Comparison of ENCODE assay signal across 19 mouse cellular contexts in the genomic region with DNA sequence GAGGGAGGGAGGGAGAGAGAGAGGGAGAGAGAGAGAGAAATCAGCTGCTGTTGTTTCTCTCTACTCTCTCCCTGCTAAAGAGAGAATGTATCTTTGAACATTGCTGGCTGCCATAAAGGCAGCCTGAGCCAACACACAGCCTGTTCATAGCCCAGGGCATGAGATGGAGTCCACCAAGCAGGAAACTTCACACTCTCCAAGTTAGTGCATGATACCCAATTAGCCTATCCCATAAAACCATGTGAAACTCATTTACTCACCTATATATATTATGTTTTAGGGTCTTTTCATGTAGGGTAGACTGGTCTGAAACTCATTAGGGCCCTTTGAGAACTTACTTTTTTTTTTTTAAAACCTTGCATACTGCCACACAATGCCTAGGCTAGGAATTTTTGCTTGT.
"Had no signal": no experiment of that assay in that cellular context is flagged by ENCODE, and none has a peak within 500 bp of the region (broad histone marks: within the 10 kb centered on the region; RNA-seq: fewer than 3 reads in every experiment).

No protein-coding gene starts in this region.

- H3K36me3 ChIP-seq: liver, embryonic 12.5 days; lung, embryonic 15.5 days; midbrain, embryonic 10.5 days; midbrain, embryonic 12.5 days; neural tube, embryonic 13.5 days; neural tube, embryonic 15.5 days; stomach, embryonic 15.5 days had no signal

- H3K27me3 ChIP-seq: liver, embryonic 12.5 days; lung, embryonic 15.5 days; midbrain, embryonic 12.5 days; neural tube, embryonic 13.5 days; neural tube, embryonic 15.5 days; stomach, embryonic 15.5 days had no signal

- H3K4me1 ChIP-seq: liver, embryonic 12.5 days; lung, embryonic 15.5 days; stomach, embryonic 15.5 days had no signal

- H3K4me2 ChIP-seq: liver, embryonic 12.5 days; lung, embryonic 15.5 days; midbrain, embryonic 12.5 days; neural tube, embryonic 13.5 days; neural tube, embryonic 15.5 days; stomach, embryonic 15.5 days had no signal

- ATAC-seq: liver, embryonic 12.5 days; midbrain, embryonic 16.5 days had no signal

- H3K27ac ChIP-seq: liver, embryonic 12.5 days; liver, embryonic 14.5 days; lung, embryonic 15.5 days; midbrain, embryonic 10.5 days; midbrain, embryonic 12.5 days; neural tube, embryonic 13.5 days; neural tube, embryonic 15.5 days; stomach, embryonic 15.5 days; stomach, postnatal 0 days had no signal

- DNase-seq: lung, adult 18-20 months; lung, postnatal 36 days; midbrain, embryonic 14.5 days; retina, postnatal 1 day; right cerebral cortex, adult 18-20 months; thymus, adult 2 months; thymus, postnatal 25 days; thymus, postnatal 4 days had no signal

- H3K4me3 ChIP-seq: liver, embryonic 12.5 days; lung, embryonic 15.5 days; midbrain, embryonic 10.5 days; midbrain, embryonic 12.5 days; myocyte; neural tube, embryonic 13.5 days; neural tube, embryonic 15.5 days; stomach, embryonic 15.5 days had no signal

- H3K9me3 ChIP-seq: liver, embryonic 12.5 days; lung, embryonic 15.5 days; midbrain, embryonic 10.5 days; midbrain, embryonic 12.5 days; neural tube, embryonic 13.5 days; neural tube, embryonic 15.5 days; stomach, embryonic 15.5 days had no signal

- H3K9ac ChIP-seq: liver, embryonic 12.5 days; liver, embryonic 14.5 days; lung, embryonic 15.5 days; midbrain, embryonic 12.5 days; neural tube, embryonic 13.5 days; neural tube, embryonic 15.5 days; stomach, embryonic 15.5 days had no signal
